Mouse (Mus musculus) CH12.LX (cell line): Measurements from ENCODE around the gene Pgm3. TPM values are rescaled to one million over a fixed set of nuclear protein-coding genes. Genes with fewer than 3 reads are reported as not detected.

Experiments used
- DNase-seq: peaks from one replicate; pipeline ENCODE4 v3.0.0-alpha.2; 2013; ENCODE audit errors: extremely low read depth
- H3K27ac ChIP-seq: 2 replicates; pipeline ENCODE4 v1.5.1; 2012; ENCODE audit warnings: low read depth, mild to moderate bottlenecking, control low read depth, moderate library complexity; ENCODE audit not compliant: insufficient read depth
- H3K27me3 ChIP-seq: replicated peaks from 2 replicates; pipeline ENCODE3; 2012; ENCODE audit warnings: inconsistent platforms
- H3K36me3 ChIP-seq, 2 experiments: replicated peaks in 1 of 2; 2 replicates each; pipeline versions ENCODE3 to v1.6.1; 2012; ENCODE audit warnings: inconsistent platforms in 1 of 2, low read length in 1 of 2, mild to moderate bottlenecking in 1 of 2, mixed read lengths in 1 of 2, moderate library complexity in 1 of 2; ENCODE audit not compliant: control insufficient read depth in 1 of 2, insufficient read depth in 1 of 2
- H3K4me1 ChIP-seq, 2 experiments: 2 replicates each; pipeline ENCODE4 v1.6.1; 2012; ENCODE audit warnings: inconsistent platforms in 1 of 2, moderate library complexity in 1 of 2; ENCODE audit not compliant: insufficient read depth in 2 of 2, control insufficient read depth in 1 of 2
- H3K4me2 ChIP-seq: 2 replicates; pipeline ENCODE4 v1.6.1; 2012; ENCODE audit warnings: low read depth, mild to moderate bottlenecking, control low read depth; ENCODE audit not compliant: poor library complexity, insufficient read depth, severe bottlenecking
- H3K4me3 ChIP-seq, 3 experiments: fragments of 150-350 bp in 1 of 3; sonication (generic) in 1 of 3; replicated peaks in 1 of 3; 2 replicates each; pipeline versions ENCODE3 to v1.5.1; 2011 to 2012; ENCODE audit warnings: low read depth in 2 of 3, low read length in 2 of 3, mild to moderate bottlenecking in 2 of 3, moderate library complexity in 2 of 3, control low read depth in 1 of 3, improper control_type of control experiment in 1 of 3, inconsistent platforms in 1 of 3, mixed read lengths in 1 of 3; ENCODE audit not compliant: poor library complexity in 1 of 3
- H3K79me2 ChIP-seq: replicated peaks from 2 replicates; pipeline ENCODE4 v1.6.1; 2012; ENCODE audit warnings: mild to moderate bottlenecking, moderate library complexity; ENCODE audit not compliant: control insufficient read depth, poor library complexity, insufficient read depth, severe bottlenecking; ENCODE audit errors: extremely low read depth
- H3K9ac ChIP-seq: 2 replicates; pipeline ENCODE4 v1.6.1; 2012; ENCODE audit warnings: low read depth, mild to moderate bottlenecking, control low read depth, moderate library complexity; ENCODE audit not compliant: insufficient read depth
- H3K9me3 ChIP-seq: replicated peaks from 2 replicates; pipeline ENCODE3; 2012; ENCODE audit warnings: low read length, inconsistent platforms, mixed read lengths
- CHD1 ChIP-seq: IDR thresholded peaks from 2 replicates; pipeline ENCODE4 v1.6.1; 2012; ENCODE audit warnings: low read depth, low read length, improper control_type of control experiment, inconsistent platforms
- CHD2 ChIP-seq: IDR thresholded peaks from 2 replicates; pipeline ENCODE4 v1.6.1; 2011; ENCODE audit warnings: low read length, improper control_type of control experiment
- CTCF ChIP-seq, 2 experiments: IDR thresholded peaks in 1 of 2; conservative IDR thresholded peaks in 1 of 2; 2 replicates each; pipeline ENCODE4 v1.5.1; 2011 to 2012; ENCODE audit warnings: low read depth in 2 of 2, low read length in 2 of 2, improper control_type of control experiment in 1 of 2, inconsistent platforms in 1 of 2, mild to moderate bottlenecking in 1 of 2, moderate library complexity in 1 of 2
- E2F4 ChIP-seq: IDR thresholded peaks from 2 replicates; pipeline ENCODE4 v1.6.1; 2011; ENCODE audit warnings: low read depth, low read length, improper control_type of control experiment; ENCODE audit not compliant: insufficient replicate concordance
- ELF1 ChIP-seq: IDR thresholded peaks from 2 replicates; pipeline ENCODE4 v1.6.1; 2014; ENCODE audit warnings: low read depth, mild to moderate bottlenecking, inconsistent platforms, low read length, improper control_type of control experiment
- EP300 ChIP-seq: IDR thresholded peaks from 2 replicates; pipeline ENCODE4 v1.6.1; 2011; ENCODE audit warnings: low read length, improper control_type of control experiment
- ETS1 ChIP-seq: conservative IDR thresholded peaks from 2 replicates; pipeline ENCODE4 v1.6.1; 2012; ENCODE audit warnings: low read depth, mild to moderate bottlenecking, inconsistent platforms, low read length, improper control_type of control experiment, moderate library complexity
- GABPA ChIP-seq: IDR thresholded peaks from 2 replicates; pipeline ENCODE4 v1.6.1; 2012; ENCODE audit warnings: low read depth, low read length, improper control_type of control experiment, inconsistent platforms; ENCODE audit not compliant: insufficient replicate concordance
- HCFC1 ChIP-seq: IDR thresholded peaks from 2 replicates; pipeline ENCODE4 v1.6.1; 2012; ENCODE audit warnings: low read depth, mild to moderate bottlenecking, inconsistent platforms, low read length, improper control_type of control experiment
- IRF4 ChIP-seq: IDR thresholded peaks from 2 replicates; pipeline ENCODE4 v1.6.1; 2014; ENCODE audit warnings: low read depth, mild to moderate bottlenecking, inconsistent platforms, low read length, improper control_type of control experiment
- JUND ChIP-seq: conservative IDR thresholded peaks from 2 replicates; pipeline ENCODE4 v1.6.1; 2011; ENCODE audit warnings: low read depth, low read length, improper control_type of control experiment
- KAT2A ChIP-seq: IDR thresholded peaks from 2 replicates; pipeline ENCODE4 v1.6.1; 2012; ENCODE audit warnings: low read length, improper control_type of control experiment, inconsistent platforms; ENCODE audit not compliant: insufficient replicate concordance
- MAFK ChIP-seq: IDR thresholded peaks from 2 replicates; pipeline ENCODE4 v1.6.1; 2011; ENCODE audit warnings: low read length, improper control_type of control experiment; ENCODE audit not compliant: insufficient replicate concordance
- MAX ChIP-seq: IDR thresholded peaks from 2 replicates; pipeline ENCODE4 v1.6.1; 2011; ENCODE audit warnings: low read length, improper control_type of control experiment
- MEF2A ChIP-seq: IDR thresholded peaks from 2 replicates; pipeline ENCODE4 v1.6.1; 2014; ENCODE audit warnings: low read depth, mild to moderate bottlenecking, inconsistent platforms, low read length, improper control_type of control experiment, borderline replicate concordance
- MXI1 ChIP-seq: IDR thresholded peaks from 2 replicates; pipeline ENCODE4 v1.6.1; 2011; ENCODE audit warnings: mild to moderate bottlenecking, low read depth, low read length, improper control_type of control experiment
- PAX5 ChIP-seq: IDR thresholded peaks from 2 replicates; pipeline ENCODE4 v1.6.1; 2012; ENCODE audit warnings: low read length, inconsistent platforms, mixed read lengths
- POLR2AphosphoS2 ChIP-seq: IDR thresholded peaks from 2 replicates; pipeline ENCODE4 v1.6.1; 2011; ENCODE audit warnings: low read depth, low read length, improper control_type of control experiment
- RAD21 ChIP-seq: IDR thresholded peaks from 2 replicates; pipeline ENCODE4 v1.6.1; 2011; ENCODE audit warnings: low read depth, mild to moderate bottlenecking, low read length, improper control_type of control experiment, moderate library complexity
- SIN3A ChIP-seq: IDR thresholded peaks from 2 replicates; pipeline ENCODE4 v1.6.1; 2012; ENCODE audit warnings: low read length, improper control_type of control experiment, inconsistent platforms
- SMC3 ChIP-seq: IDR thresholded peaks from 2 replicates; pipeline ENCODE4 v1.6.1; 2011; ENCODE audit warnings: low read depth, low read length, improper control_type of control experiment
- USF1 ChIP-seq: IDR thresholded peaks from 2 replicates; pipeline ENCODE4 v1.6.1; 2014; ENCODE audit warnings: low read depth, mild to moderate bottlenecking, inconsistent platforms, low read length, improper control_type of control experiment
- USF2 ChIP-seq: conservative IDR thresholded peaks from 2 replicates; pipeline ENCODE4 v1.6.1; 2011; ENCODE audit warnings: low read depth, low read length, improper control_type of control experiment
- ZC3H11A ChIP-seq: IDR thresholded peaks from 2 replicates; pipeline ENCODE4 v1.6.1; 2012; ENCODE audit warnings: low read depth, mild to moderate bottlenecking, inconsistent platforms, low read length, improper control_type of control experiment
- ZMIZ1 ChIP-seq: IDR thresholded peaks from 2 replicates; pipeline ENCODE4 v1.6.1; 2012; ENCODE audit warnings: low read depth, mild to moderate bottlenecking, inconsistent platforms, low read length, improper control_type of control experiment
- ZNF384 ChIP-seq: IDR thresholded peaks from 2 replicates; pipeline ENCODE4 v1.6.1; 2012; ENCODE audit warnings: low read depth, low read length, improper control_type of control experiment, inconsistent platforms
- dilution Hi-C: fragments of 300-500 bp; cut with MboI; formaldehyde crosslinking; loops from 2 replicates; pipeline ENCODE4 v1.14.3; 2020; ENCODE audit warnings: low sequenced_read_pairs; ENCODE audit not compliant: extremely low pct_unique_long_range_greater_than_20kb, extremely low pct_ligation_motif_present
- in situ Hi-C: fragments of 300-500 bp; cut with MboI; formaldehyde crosslinking; loops from 3 replicates; pipeline ENCODE4 v1.14.3; 2019; ENCODE audit warnings: low sequenced_read_pairs, low pct_ligation_motif_present, low pct_unique_long_range_greater_than_20kb, mixed read lengths
- polyA plus RNA-seq: library from polyadenylated mRNA; unstranded; fragments of >175 nt; gene quantifications from 2 replicates; pipeline ENCODE4 v1.2.1, GENCODE M21; 2012; ENCODE audit warnings: low read depth; ENCODE audit not compliant: insufficient read length
- total RNA-seq, 2 experiments: library from RNA; depleted of rRNA; stranded (reverse); fragments of 300-350 nt in 1 of 2; fragments of >200 nt in 1 of 2; gene quantifications; 2 replicates each; pipeline ENCODE4 v1.2.3; 2012 to 2014

The Pgm3 gene
- total and polyA plus RNA-seq, 3 experiments, result 27.4 to 31.5 (median 28.8) TPM

DNA sequence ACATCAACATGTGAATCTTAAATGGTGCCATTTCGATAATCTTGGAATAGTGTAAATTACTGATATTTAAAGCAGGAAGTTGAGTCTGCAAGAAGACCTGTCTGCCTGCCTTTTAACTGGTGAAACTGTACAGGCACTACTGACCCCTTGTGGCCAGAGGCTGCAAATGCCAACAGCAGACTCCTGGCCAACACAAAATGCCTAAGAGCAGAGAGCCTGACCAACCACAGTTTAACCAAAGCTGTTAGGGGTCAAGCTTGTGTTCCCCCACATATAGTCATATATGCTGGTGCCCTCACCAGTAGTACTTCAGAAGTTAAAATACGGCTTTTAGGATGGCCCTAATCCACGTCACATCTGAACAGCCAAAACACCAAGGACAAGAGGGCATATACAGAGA, 12.1 kb upstream of the Pgm3 start:
- Histone ChIP-seq H3K27me3 (no peaks in the 10 kb centered on the region), H3K4me3 (no peak overlapping the region), H3K27ac (no peak overlapping the region), H3K9me3 (no peaks in the 10 kb centered on the region), H3K9ac (no peak overlapping the region), H3K36me3 (peaks cover 2 to 71% of the 10 kb centered on the region in 2 experiments), H3K79me2 (no peaks in the 10 kb centered on the region), H3K4me1 (peaks cover 0 to 8% of the 10 kb centered on the region in 2 experiments; a peak in 2 of 4 replicates), H3K4me2 (no peak overlapping the region)
- TF ChIP-seq CHD2 (no peak), RAD21 (peak; percentile 74), SMC3 (peak; percentile 73), ELF1 (peak; percentile 50; the same call in 1 of the 2 replicates), ZC3H11A (no peak), IRF4 (peak; percentile 36; the same call in 1 of the 2 replicates), MXI1 (no peak), HCFC1 (no peak), MAFK (no peak), E2F4 (no peak), CTCF (conservative IDR thresholded peaks at IDR 0.05 in 1 of 2, IDR thresholded peaks at IDR 0.05 in 1 of 2; ENCODE audit: low read depth in 2 of 2, low read length in 2 of 2) (peak; percentile 87 to 93)
- peak; percentile 66 for DNase-seq
- in situ Hi-C loops, result no loop called here
- dilution Hi-C loops, result no loop called here

DNA sequence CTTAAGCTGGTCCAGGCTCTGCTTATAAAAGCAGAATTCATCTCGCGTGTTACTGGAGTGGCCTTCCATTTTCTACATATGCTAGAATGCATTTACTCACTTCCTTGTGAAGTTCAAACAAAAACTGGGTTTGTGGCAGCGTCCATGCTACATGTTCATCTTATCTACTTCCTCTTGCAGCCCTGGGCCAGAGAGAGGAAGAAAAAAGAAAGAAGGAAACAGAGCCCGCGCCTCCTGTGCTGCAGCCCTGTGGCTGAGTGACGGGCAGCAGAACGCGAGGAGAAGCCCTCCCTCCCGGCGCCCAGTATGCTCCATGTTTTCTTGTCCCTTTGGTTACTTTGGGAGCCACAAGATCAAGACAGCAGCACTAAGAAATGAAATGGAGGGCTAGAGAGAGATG, 8.0 kb upstream of the Pgm3 start:
- DNase-seq, result no peak
- TF ChIP-seq ETS1, result no peak
- TF ChIP-seq CHD2, result no peak
- no peak for TF ChIP-seq ELF1
- Histone ChIP-seq H3K4me1 (no peaks in the 10 kb centered on the region), H3K4me3 (no peak overlapping the region), H3K36me3 (peaks cover 2 to 62% of the 10 kb centered on the region in 2 experiments), H3K27ac (no peak overlapping the region), H3K27me3 (no peaks in the 10 kb centered on the region), H3K9ac (no peak overlapping the region), H3K9me3 (no peaks in the 10 kb centered on the region), H3K79me2 (no peaks in the 10 kb centered on the region), H3K4me2 (no peak overlapping the region)
- in situ Hi-C loops, result loop anchor here (10.0 kb wide), 1 partner anchor 115 kb away; the partner anchor contains the start of genes Dop1a and Ube2cbp
- dilution Hi-C loops, result no loop called here

DNA sequence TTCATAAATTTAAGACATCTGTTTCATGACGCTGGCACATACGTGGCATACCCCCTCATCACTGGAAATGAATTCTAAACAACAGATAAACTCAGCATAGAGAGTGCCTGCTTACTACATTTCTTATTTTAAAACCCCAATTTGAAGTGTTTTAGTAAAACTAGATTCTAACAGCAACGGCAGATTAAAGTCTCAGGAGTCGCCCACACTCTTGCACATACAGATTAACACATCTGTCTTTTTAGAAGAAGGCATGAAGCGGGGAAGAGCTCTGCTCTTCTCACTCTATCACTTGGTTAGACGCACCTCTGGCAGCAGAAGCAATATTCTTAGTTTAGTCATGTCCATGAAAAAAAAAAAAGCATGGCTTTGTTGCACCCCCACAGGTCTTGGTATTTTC, 3.5 kb upstream of the Pgm3 start:
- in situ Hi-C loops (loop anchor here (10.0 kb wide), 1 partner anchor 110 kb away; the partner anchor contains the start of genes Dop1a and Ube2cbp), dilution Hi-C loops (no loop called here)
- no peaks in the 10 kb centered on the region for H3K27me3 ChIP-seq
- H3K4me2 ChIP-seq, result no peak overlapping the region
- no peak overlapping the region for H3K4me3 ChIP-seq
- H3K4me1 ChIP-seq, result peaks cover 0 to 16% of the 10 kb centered on the region in 2 experiments; a peak in 2 of 4 replicates
- no peak overlapping the region for H3K27ac ChIP-seq
- H3K9me3 ChIP-seq, result no peaks in the 10 kb centered on the region
- DNase-seq, result no peak
- peaks cover 2 to 49% of the 10 kb centered on the region in 2 experiments for H3K36me3 ChIP-seq
- H3K9ac ChIP-seq, result no peak overlapping the region
- H3K79me2 ChIP-seq, result peaks cover 9% of the 10 kb centered on the region
- no peak for TF ChIP-seq MAX
- no peak for TF ChIP-seq KAT2A
- no peak for TF ChIP-seq USF2
- no peak for TF ChIP-seq SIN3A
- TF ChIP-seq CHD1, result no peak
- TF ChIP-seq POLR2AphosphoS2, result no peak
- TF ChIP-seq ZMIZ1, result no peak
- no peak for TF ChIP-seq CHD2
- no peak for TF ChIP-seq MXI1
- no peak for TF ChIP-seq MEF2A
- TF ChIP-seq PAX5, result no peak
- TF ChIP-seq GABPA, result no peak
- TF ChIP-seq EP300, result no peak
- no peak for TF ChIP-seq USF1
- no peak for TF ChIP-seq RAD21
- TF ChIP-seq HCFC1, result no peak
- no peak for TF ChIP-seq IRF4
- TF ChIP-seq ZNF384, result no peak
- TF ChIP-seq JUND, result no peak
